Mouse (Mus musculus): Measurements from ENCODE around the gene Efhd1. TPM values are rescaled to one million over a fixed set of nuclear protein-coding genes. Genes with fewer than 3 reads are reported as not detected.

The Efhd1 gene
- 2.5 and 2.8 TPM in 2 replicates for polyA plus RNA-seq (2015; fragmentation: Nextera tagmentation; extraction: Ambion mirVana)

GRCm38 (mm10) chr1:87264134-87265006, at the start of gene Efhd1:
TSS of gene Efhd1 (plus strand) at chr1:87264363.
- WGBS, result under 1% methylated on average over 70 of the region's 70 CpGs
- H3K4me1 ChIP-seq (ENCODE audit: control insufficient read depth, insufficient read depth, low read depth, low read length), result peaks cover 21% of the 10 kb centered on the region
- H3K27me3 ChIP-seq (replicated peaks; ENCODE audit: control insufficient read depth, insufficient read depth, low read length), result peaks cover 52% of the 10 kb centered on the region
- peak within 1 kb of the TSS; percentile 99 for H3K4me2 ChIP-seq (ENCODE audit: low read length)
- H3K36me3 ChIP-seq (ENCODE audit: control insufficient read depth, insufficient read depth, low read length), result no peaks in the 10 kb centered on the region
- H3K9ac ChIP-seq (ENCODE audit: low read depth, low read length), result peak within 1 kb of the TSS; percentile 69
- ATAC-seq, result peak; percentile 67
- H3K9me3 ChIP-seq (ENCODE audit: control insufficient read depth, low read length), result no peaks in the 10 kb centered on the region
- no peak within 1 kb of the TSS for H3K27ac ChIP-seq (ENCODE audit: low read depth, low read length)
- H3K4me3 ChIP-seq (ENCODE audit: low read length), result peak within 1 kb of the TSS; percentile 59

- peaks cover 30% of the 10 kb centered on the region for H3K4me1 ChIP-seq (ENCODE audit: control insufficient read depth, insufficient read depth, low read depth, low read length)
- no peaks in the 10 kb centered on the region for H3K27me3 ChIP-seq (replicated peaks; ENCODE audit: control insufficient read depth, insufficient read depth, low read length)
- peak overlapping the region; percentile 96 for H3K4me3 ChIP-seq (ENCODE audit: low read length)
- peak overlapping the region; percentile 99; the same call in 1 of the 2 replicates for H3K27ac ChIP-seq (ENCODE audit: low read depth, low read length)
- no peaks in the 10 kb centered on the region for H3K9me3 ChIP-seq (ENCODE audit: control insufficient read depth, low read length)
- WGBS, result 30% methylated on average over 4 of the region's 4 CpGs
- H3K4me2 ChIP-seq (ENCODE audit: low read length), result peak overlapping the region; percentile 80
- peak overlapping the region; percentile 99 for H3K9ac ChIP-seq (ENCODE audit: low read depth, low read length)
- H3K36me3 ChIP-seq (ENCODE audit: control insufficient read depth, insufficient read depth, low read length), result 0 out of 2 replicates have a peak, but pooled peaks cover 5% of the 10 kb centered on the region
- no peak for ATAC-seq
Observed at GRCm38 (mm10) chr1:87214748-87215147, 49.4 kb upstream of the Efhd1 start.

- WGBS, result 65% methylated on average over 3 of the region's 3 CpGs
- Histone ChIP-seq H3K9ac (ENCODE audit: low read depth, low read length) (no peak overlapping the region), H3K36me3 (ENCODE audit: control insufficient read depth, insufficient read depth, low read length) (peaks cover 28% of the 10 kb centered on the region), H3K27ac (ENCODE audit: low read depth, low read length) (no peak overlapping the region), H3K4me1 (ENCODE audit: control insufficient read depth, insufficient read depth, low read depth, low read length) (peaks cover 28% of the 10 kb centered on the region), H3K27me3 (replicated peaks; ENCODE audit: control insufficient read depth, insufficient read depth, low read length) (no peaks in the 10 kb centered on the region), H3K4me3 (ENCODE audit: low read length) (no peak overlapping the region), H3K9me3 (ENCODE audit: control insufficient read depth, low read length) (no peaks in the 10 kb centered on the region), H3K4me2 (ENCODE audit: low read length) (no peak overlapping the region)
- ATAC-seq, result no peak
Observed at GRCm38 (mm10) chr1:87217938-87218337, 46.2 kb upstream of the Efhd1 start.

GRCm38 (mm10) chr1:87225739-87226138, 38.4 kb upstream of the Efhd1 start:
- no peaks in the 10 kb centered on the region for H3K27me3 ChIP-seq (replicated peaks; ENCODE audit: control insufficient read depth, insufficient read depth, low read length)
- H3K9me3 ChIP-seq (ENCODE audit: control insufficient read depth, low read length), result no peaks in the 10 kb centered on the region
- H3K27ac ChIP-seq (ENCODE audit: low read depth, low read length), result no peak overlapping the region
- WGBS, result 95% methylated on average over 8 of the region's 8 CpGs
- H3K36me3 ChIP-seq (ENCODE audit: control insufficient read depth, insufficient read depth, low read length), result peaks cover 65% of the 10 kb centered on the region
- H3K9ac ChIP-seq (ENCODE audit: low read depth, low read length), result no peak overlapping the region
- no peak for ATAC-seq
- H3K4me1 ChIP-seq (ENCODE audit: control insufficient read depth, insufficient read depth, low read depth, low read length), result no peaks in the 10 kb centered on the region
- no peak overlapping the region for H3K4me2 ChIP-seq (ENCODE audit: low read length)
- no peak overlapping the region for H3K4me3 ChIP-seq (ENCODE audit: low read length)

GRCm38 (mm10) chr1:87226409-87227159, 37.6 kb upstream of the Efhd1 start:
- no peak overlapping the region for H3K4me3 ChIP-seq (ENCODE audit: low read length)
- H3K27ac ChIP-seq (ENCODE audit: low read depth, low read length), result no peak overlapping the region
- WGBS, result 100% methylated on average over 1 of the region's 1 CpGs
- no peak overlapping the region for H3K4me2 ChIP-seq (ENCODE audit: low read length)
- no peaks in the 10 kb centered on the region for H3K4me1 ChIP-seq (ENCODE audit: control insufficient read depth, insufficient read depth, low read depth, low read length)
- no peak for ATAC-seq
- H3K9me3 ChIP-seq (ENCODE audit: control insufficient read depth, low read length), result no peaks in the 10 kb centered on the region
- no peak overlapping the region for H3K9ac ChIP-seq (ENCODE audit: low read depth, low read length)
- H3K27me3 ChIP-seq (replicated peaks; ENCODE audit: control insufficient read depth, insufficient read depth, low read length), result no peaks in the 10 kb centered on the region
- H3K36me3 ChIP-seq (ENCODE audit: control insufficient read depth, insufficient read depth, low read length), result peaks cover 59% of the 10 kb centered on the region

- no peak overlapping the region for H3K4me3 ChIP-seq (ENCODE audit: low read length)
- peaks cover 55% of the 10 kb centered on the region for H3K36me3 ChIP-seq (ENCODE audit: control insufficient read depth, insufficient read depth, low read length)
- 70% methylated on average over 3 of the region's 3 CpGs for WGBS
- H3K4me1 ChIP-seq (ENCODE audit: control insufficient read depth, insufficient read depth, low read depth, low read length), result no peaks in the 10 kb centered on the region
- no peak overlapping the region for H3K9ac ChIP-seq (ENCODE audit: low read depth, low read length)
- no peak for ATAC-seq
- H3K9me3 ChIP-seq (ENCODE audit: control insufficient read depth, low read length), result no peaks in the 10 kb centered on the region
- H3K27me3 ChIP-seq (replicated peaks; ENCODE audit: control insufficient read depth, insufficient read depth, low read length), result no peaks in the 10 kb centered on the region
- no peak overlapping the region for H3K4me2 ChIP-seq (ENCODE audit: low read length)
- H3K27ac ChIP-seq (ENCODE audit: low read depth, low read length), result no peak overlapping the region
Observed at GRCm38 (mm10) chr1:87227160-87227550, 37.0 kb upstream of the Efhd1 start.

- H3K4me2 ChIP-seq (ENCODE audit: low read length), result no peak overlapping the region
- no peaks in the 10 kb centered on the region for H3K4me1 ChIP-seq (ENCODE audit: control insufficient read depth, insufficient read depth, low read depth, low read length)
- ATAC-seq, result no peak
- no peak overlapping the region for H3K4me3 ChIP-seq (ENCODE audit: low read length)
- no peak overlapping the region for H3K9ac ChIP-seq (ENCODE audit: low read depth, low read length)
- H3K27ac ChIP-seq (ENCODE audit: low read depth, low read length), result no peak overlapping the region
- H3K9me3 ChIP-seq (ENCODE audit: control insufficient read depth, low read length), result no peaks in the 10 kb centered on the region
- peaks cover 58% of the 10 kb centered on the region for H3K36me3 ChIP-seq (ENCODE audit: control insufficient read depth, insufficient read depth, low read length)
- WGBS, result 64% methylated on average over 5 of the region's 5 CpGs
- no peaks in the 10 kb centered on the region for H3K27me3 ChIP-seq (replicated peaks; ENCODE audit: control insufficient read depth, insufficient read depth, low read length)
Observed at GRCm38 (mm10) chr1:87230606-87231005, 33.6 kb upstream of the Efhd1 start.

GRCm38 (mm10) chr1:87232197-87232596, 32.0 kb upstream of the Efhd1 start:
- H3K27me3 ChIP-seq (replicated peaks; ENCODE audit: control insufficient read depth, insufficient read depth, low read length), result no peaks in the 10 kb centered on the region
- no peak overlapping the region for H3K27ac ChIP-seq (ENCODE audit: low read depth, low read length)
- H3K4me1 ChIP-seq (ENCODE audit: control insufficient read depth, insufficient read depth, low read depth, low read length), result no peaks in the 10 kb centered on the region
- peaks cover 45% of the 10 kb centered on the region for H3K36me3 ChIP-seq (ENCODE audit: control insufficient read depth, insufficient read depth, low read length)
- H3K9ac ChIP-seq (ENCODE audit: low read depth, low read length), result no peak overlapping the region
- WGBS, result 72% methylated on average over 7 of the region's 7 CpGs
- ATAC-seq, result no peak
- no peaks in the 10 kb centered on the region for H3K9me3 ChIP-seq (ENCODE audit: control insufficient read depth, low read length)
- H3K4me2 ChIP-seq (ENCODE audit: low read length), result no peak overlapping the region
- H3K4me3 ChIP-seq (ENCODE audit: low read length), result no peak overlapping the region

- H3K4me3 ChIP-seq (ENCODE audit: low read length), result no peak overlapping the region
- no peak overlapping the region for H3K27ac ChIP-seq (ENCODE audit: low read depth, low read length)
- ATAC-seq, result no peak
- H3K9ac ChIP-seq (ENCODE audit: low read depth, low read length), result no peak overlapping the region
- 87% methylated on average over 8 of the region's 8 CpGs for WGBS
- H3K9me3 ChIP-seq (ENCODE audit: control insufficient read depth, low read length), result no peaks in the 10 kb centered on the region
- H3K36me3 ChIP-seq (ENCODE audit: control insufficient read depth, insufficient read depth, low read length), result peaks cover 15% of the 10 kb centered on the region
- H3K4me1 ChIP-seq (ENCODE audit: control insufficient read depth, insufficient read depth, low read depth, low read length), result no peaks in the 10 kb centered on the region
- no peak overlapping the region for H3K4me2 ChIP-seq (ENCODE audit: low read length)
- H3K27me3 ChIP-seq (replicated peaks; ENCODE audit: control insufficient read depth, insufficient read depth, low read length), result no peaks in the 10 kb centered on the region
Observed at GRCm38 (mm10) chr1:87239056-87239455, 25.1 kb upstream of the Efhd1 start.
